Mouse (Mus musculus): ENCODE measurements around the gene Vps37d.

GRCm38 (mm10) chr5:135025899-135026298 is 52.2 kb downstream of the Vps37d start:
- no peak for TF ChIP-seq POLR2A (IDR thresholded peaks at IDR 0.05; ENCODE audit: low read depth, low read length)
- TF ChIP-seq CTCF (conservative IDR thresholded peaks at IDR 0.05; ENCODE audit: insufficient read depth, insufficient read length, low read depth, low read length), result no peak

All from kidney, adult 2 months (tissue).